Comparison of ENCODE assay signal across 8 mouse cellular contexts in the genomic region with DNA sequence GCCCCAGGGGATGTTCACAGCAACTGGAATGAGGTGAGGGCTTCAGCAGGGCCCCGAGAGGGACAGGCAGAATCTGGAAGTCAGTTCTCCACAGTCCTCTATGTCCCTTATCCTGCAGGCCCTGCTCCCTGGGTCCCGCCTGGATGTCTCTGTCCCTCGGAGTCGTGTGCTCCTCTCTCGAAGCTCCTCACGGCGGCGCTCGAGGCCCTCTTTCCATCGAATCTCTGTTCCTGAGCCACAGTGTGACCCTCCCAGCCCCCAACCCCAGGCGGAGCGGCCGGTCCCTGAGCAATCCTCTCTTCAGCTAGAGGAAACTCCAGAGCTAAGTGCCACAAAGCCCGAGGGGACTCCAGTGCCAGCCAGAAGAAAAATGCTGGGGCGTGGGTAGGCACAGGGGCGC. TPM values are rescaled to one million over a fixed set of nuclear protein-coding genes. Genes with fewer than 3 reads are reported as not detected.
A peak's percentile ranks its signal among the peaks of the same experiment; 100 is the strongest.
DNase-seq lines count a peak whose midpoint lies in the region; ATAC-seq and TF ChIP-seq lines count a peak whose summit lies in the region.

No protein-coding gene starts in this region.

- no peak overlapping the region for H3K27ac ChIP-seq in intestine, embryonic 15.5 days
- H3K27ac ChIP-seq in liver, embryonic 12.5 days: no peak overlapping the region
- H3K27ac ChIP-seq in olfactory bulb, adult 2 months (ENCODE audit: insufficient read depth, low read depth, low read length): no peak overlapping the region

- no peak for TF ChIP-seq POLR2A in olfactory bulb, adult 2 months (IDR thresholded peaks at IDR 0.05; ENCODE audit: insufficient read depth, low read depth, low read length)

- peaks cover 4% of the 10 kb centered on the region; the same call in 1 of the 2 replicates for H3K4me1 ChIP-seq in intestine, embryonic 15.5 days (replicated peaks)
- peaks cover 13% of the 10 kb centered on the region for H3K4me1 ChIP-seq in liver, embryonic 12.5 days
- H3K4me1 ChIP-seq in olfactory bulb, adult 2 months (ENCODE audit: control insufficient read depth, insufficient read depth, low read length): peaks cover 9% of the 10 kb centered on the region

- H3K36me3 ChIP-seq in intestine, embryonic 15.5 days: no peaks in the 10 kb centered on the region
- H3K36me3 ChIP-seq in liver, embryonic 12.5 days: no peaks in the 10 kb centered on the region

- no peaks in the 10 kb centered on the region for H3K9me3 ChIP-seq in intestine, embryonic 15.5 days
- no peaks in the 10 kb centered on the region for H3K9me3 ChIP-seq in liver, embryonic 12.5 days (replicated peaks)

- TF ChIP-seq CTCF in olfactory bulb, adult 2 months (IDR thresholded peaks at IDR 0.05; ENCODE audit: insufficient read depth, low read depth, low read length): peak; percentile 76

- ATAC-seq in intestine, embryonic 15.5 days: peak; percentile 35; the same call in 1 of the 2 replicates
- no peak for ATAC-seq in liver, embryonic 12.5 days

- 0 out of 2 replicates have a peak, but pooled peaks cover 4% of the 10 kb centered on the region for H3K27me3 ChIP-seq in intestine, embryonic 15.5 days (replicated peaks)
- H3K27me3 ChIP-seq in liver, embryonic 12.5 days (replicated peaks): peaks cover 30% of the 10 kb centered on the region

- peak overlapping the region; percentile 42 for H3K4me2 ChIP-seq in intestine, embryonic 15.5 days (replicated peaks)
- peak overlapping the region; percentile 15; the same call in 1 of the 2 replicates for H3K4me2 ChIP-seq in liver, embryonic 12.5 days

- peak; percentile 49 to 77 for DNase-seq in cerebellum, postnatal 14 days
- DNase-seq in cerebellum, adult 11 months: no peak
- DNase-seq in ZHBTc4 (ENCODE audit: low read depth, low spot score): peak; percentile 91
- peak; percentile 68 for DNase-seq in forelimb bud, embryonic 11.5 days (ENCODE audit: low read depth, low spot score)
- DNase-seq in thymus, postnatal 0 days (ENCODE audit: low spot score): no peak

- H3K9ac ChIP-seq in intestine, embryonic 15.5 days: no peak overlapping the region
- H3K9ac ChIP-seq in liver, embryonic 12.5 days: no peak overlapping the region

- H3K4me3 ChIP-seq in intestine, embryonic 15.5 days (replicated peaks): no peak overlapping the region
- H3K4me3 ChIP-seq in liver, embryonic 12.5 days: no peak overlapping the region
- H3K4me3 ChIP-seq in olfactory bulb, adult 2 months (ENCODE audit: insufficient read depth, low read depth, low read length): peak overlapping the region; percentile 23; the same call in 1 of the 2 replicates

- 13% methylated on average over 16 of the region's 16 CpGs for WGBS in intestine, embryonic 15.5 days
- 14% methylated on average over 16 of the region's 16 CpGs for WGBS in liver, embryonic 12.5 days (ENCODE audit: insufficient replicate concordance)
- 14% methylated on average over 16 of the region's 16 CpGs for WGBS in olfactory bulb, adult 2 months

RNA-seq across cellular contexts. Expression of gene Cln3, which starts 2.2 kb away (rescaled TPM):
- polyA plus RNA-seq in intestine, embryonic 15.5 days (2015; fragmentation: Nextera tagmentation; extraction: Ambion mirVana): 34.4 and 34.9 TPM in 2 replicates
- polyA plus RNA-seq in liver, embryonic 12.5 days (2016; fragmentation: Nextera tagmentation; extraction: Ambion mirVana): 12.5 TPM in 2 replicates
- not detected in 2 replicates for polyA plus RNA-seq in olfactory bulb, adult 2 months (2012; ENCODE audit: insufficient read depth, insufficient read length, low replicate concordance, missing spikeins)
- polyA plus RNA-seq in thymus, postnatal 0 days (2015; fragmentation: Nextera tagmentation; extraction: Ambion mirVana): 28.2 and 30.2 TPM in 2 replicates

RNA-seq across cellular contexts. Expression of gene Apobr, which starts 3.0 kb away (rescaled TPM):
- 0.75 and 1.8 TPM in 2 replicates for polyA plus RNA-seq in intestine, embryonic 15.5 days (2015; fragmentation: Nextera tagmentation; extraction: Ambion mirVana)
- polyA plus RNA-seq in liver, embryonic 12.5 days (2016; fragmentation: Nextera tagmentation; extraction: Ambion mirVana): 0.77 and 1.1 TPM in 2 replicates
- polyA plus RNA-seq in olfactory bulb, adult 2 months (2012; ENCODE audit: insufficient read depth, insufficient read length, low replicate concordance, missing spikeins): not detected in 2 replicates
- 1.2 TPM in 2 replicates for polyA plus RNA-seq in thymus, postnatal 0 days (2015; fragmentation: Nextera tagmentation; extraction: Ambion mirVana)

RNA-seq across cellular contexts. Expression of gene Il27, which starts 7.0 kb away (rescaled TPM):
- polyA plus RNA-seq in intestine, embryonic 15.5 days (2015; fragmentation: Nextera tagmentation; extraction: Ambion mirVana): not detected in 2 replicates
- not detected in 2 replicates for polyA plus RNA-seq in liver, embryonic 12.5 days (2016; fragmentation: Nextera tagmentation; extraction: Ambion mirVana)
- not detected in 2 replicates for polyA plus RNA-seq in olfactory bulb, adult 2 months (2012; ENCODE audit: insufficient read depth, insufficient read length, low replicate concordance, missing spikeins)
- 0.54 and 0.85 TPM in 2 replicates for polyA plus RNA-seq in thymus, postnatal 0 days (2015; fragmentation: Nextera tagmentation; extraction: Ambion mirVana)

RNA-seq across cellular contexts. Expression of gene Eif3c, which starts 21.6 kb away (rescaled TPM):
- polyA plus RNA-seq in intestine, embryonic 15.5 days (2015; fragmentation: Nextera tagmentation; extraction: Ambion mirVana): 190 and 217 TPM in 2 replicates
- 157 and 164 TPM in 2 replicates for polyA plus RNA-seq in liver, embryonic 12.5 days (2016; fragmentation: Nextera tagmentation; extraction: Ambion mirVana)
- polyA plus RNA-seq in olfactory bulb, adult 2 months (2012; ENCODE audit: insufficient read depth, insufficient read length, low replicate concordance, missing spikeins): 330 TPM in 1 of 2 replicates, not detected in the other
- polyA plus RNA-seq in thymus, postnatal 0 days (2015; fragmentation: Nextera tagmentation; extraction: Ambion mirVana): 246 and 259 TPM in 2 replicates

RNA-seq across cellular contexts. Expression of gene Nupr1, which starts 42.9 kb away (rescaled TPM):
- 53.4 and 111 TPM in 2 replicates for polyA plus RNA-seq in intestine, embryonic 15.5 days (2015; fragmentation: Nextera tagmentation; extraction: Ambion mirVana)
- polyA plus RNA-seq in liver, embryonic 12.5 days (2016; fragmentation: Nextera tagmentation; extraction: Ambion mirVana): 3.2 and 3.7 TPM in 2 replicates
- not detected in 2 replicates for polyA plus RNA-seq in olfactory bulb, adult 2 months (2012; ENCODE audit: insufficient read depth, insufficient read length, low replicate concordance, missing spikeins)
- polyA plus RNA-seq in thymus, postnatal 0 days (2015; fragmentation: Nextera tagmentation; extraction: Ambion mirVana): 15.1 and 16.4 TPM in 2 replicates

Comparison
In these comparisons a context has a peak if more than half of its experiments do, and no peak if none do; other contexts are left out.
1. DNase-seq: peak in cerebellum, postnatal 14 days (2 of 2), ZHBTc4 (single experiment) and forelimb bud, embryonic 11.5 days (single experiment); none in cerebellum, adult 11 months (single experiment) and thymus, postnatal 0 days (single experiment).
2. RNA of gene Cln3, which starts 2.2 kb away (polyA plus RNA-seq): 34.4 to 34.9 TPM in intestine, embryonic 15.5 days, 28.2 to 30.2 TPM in thymus, postnatal 0 days and 12.5 TPM in liver, embryonic 12.5 days; not detected in olfactory bulb, adult 2 months; every median in the first group is over 10 times any median in the second.